Mouse (Mus musculus) liver, embryonic 15.5 days (tissue): ENCODE measurements around the gene Cdk4. TPM values are rescaled to one million over a fixed set of nuclear protein-coding genes. Genes with fewer than 3 reads are reported as not detected.

Experiments
- ATAC-seq: fragments of 200-750 bp; cut with Nextera tagmentation; 2 replicates; pipeline ENCODE4 v1.8.0; 2017; ENCODE audit warnings: moderate number of reproducible peaks, mild to moderate bottlenecking, moderate library complexity; ENCODE audit not compliant: insufficient read depth
- H3K27ac ChIP-seq: fragments of 300-500 bp; sonication (generic); replicated peaks from 2 replicates; pipeline ENCODE4 v1.5.1; 2015; ENCODE audit warnings: mild to moderate bottlenecking, inconsistent platforms
- H3K27me3 ChIP-seq: fragments of 300-500 bp; sonication (generic); 2 replicates; pipeline ENCODE4 v1.6.1; 2015; ENCODE audit warnings: mild to moderate bottlenecking, inconsistent platforms
- H3K36me3 ChIP-seq: fragments of 300-500 bp; sonication (generic); replicated peaks from 2 replicates; pipeline ENCODE4 v1.6.1; 2015; ENCODE audit warnings: moderate library complexity, mild to moderate bottlenecking, inconsistent platforms
- H3K4me1 ChIP-seq: fragments of 300-500 bp; sonication (generic); replicated peaks from 2 replicates; pipeline ENCODE4 v1.6.1; 2015; ENCODE audit warnings: inconsistent platforms
- H3K4me2 ChIP-seq: fragments of 300-500 bp; sonication (generic); 2 replicates; pipeline ENCODE4 v1.6.1; 2015; ENCODE audit warnings: moderate library complexity, mild to moderate bottlenecking, inconsistent platforms
- H3K4me3 ChIP-seq: fragments of 300-500 bp; sonication (generic); replicated peaks from 2 replicates; pipeline ENCODE4 v1.5.1; 2015; ENCODE audit warnings: mild to moderate bottlenecking, inconsistent platforms
- H3K9ac ChIP-seq: fragments of 300-500 bp; sonication (generic); 2 replicates; pipeline ENCODE4 v1.6.1; 2015; ENCODE audit warnings: moderate library complexity, mild to moderate bottlenecking, inconsistent platforms
- H3K9me3 ChIP-seq: fragments of 300-500 bp; sonication (generic); replicated peaks from 2 replicates; pipeline ENCODE4 v1.6.1; 2016; ENCODE audit warnings: inconsistent platforms
- WGBS: fragments of 180-500 bp; shearing (Covaris S2); methylation state at CpG from one replicate; pipeline ENCODE4 v1.1.7; 2015; ENCODE audit warnings: mixed read lengths; ENCODE audit not compliant: insufficient replicate concordance; 5-methylcytosine and 5-hydroxymethylcytosine counted together
- polyA plus RNA-seq: library from polyadenylated mRNA; unstranded; fragments of >200 nt; fragmentation: Nextera tagmentation; extraction: Ambion mirVana; gene quantifications from 2 replicates; pipeline ENCODE4 v1.2.1, GENCODE M21; 2015

Cdk4 gene
- polyA plus RNA-seq, 1 experiment from 2014 or later: 361 TPM

GRCm38 (mm10) chr10:127041774-127042338, 21.5 kb upstream of the Cdk4 start:
- Histone ChIP-seq H3K9me3 (no peaks in the 10 kb centered on the region), H3K36me3 (0 out of 2 replicates have a peak, but pooled peaks cover 4% of the 10 kb centered on the region), H3K27ac (no peak overlapping the region; the same call in 1 of the 2 replicates), H3K4me2 (peak overlapping the region; percentile 93), H3K4me1 (peaks cover 24% of the 10 kb centered on the region), H3K9ac (peak overlapping the region; percentile 54), H3K4me3 (peak overlapping the region; percentile 75), H3K27me3 (peaks cover 53% of the 10 kb centered on the region)
- under 1% methylated on average over 44 of the region's 44 CpGs for WGBS
- peak; percentile 72 for ATAC-seq

- no peaks in the 10 kb centered on the region for H3K9me3 ChIP-seq
- 0 out of 2 replicates have a peak, but pooled peaks cover 4% of the 10 kb centered on the region for H3K36me3 ChIP-seq
- peaks cover 24% of the 10 kb centered on the region for H3K4me1 ChIP-seq
- ATAC-seq: no peak
- 11% methylated on average over 5 of the region's 5 CpGs for WGBS
- peak overlapping the region; percentile 54; the same call in 1 of the 2 replicates for H3K9ac ChIP-seq
- H3K27me3 ChIP-seq: peaks cover 51% of the 10 kb centered on the region
- H3K4me3 ChIP-seq: peak overlapping the region; percentile 75
- peak overlapping the region; percentile 93 for H3K4me2 ChIP-seq
- no peak overlapping the region for H3K27ac ChIP-seq
Observed at GRCm38 (mm10) chr10:127042468-127043115, 20.7 kb upstream of the Cdk4 start.

DNA sequence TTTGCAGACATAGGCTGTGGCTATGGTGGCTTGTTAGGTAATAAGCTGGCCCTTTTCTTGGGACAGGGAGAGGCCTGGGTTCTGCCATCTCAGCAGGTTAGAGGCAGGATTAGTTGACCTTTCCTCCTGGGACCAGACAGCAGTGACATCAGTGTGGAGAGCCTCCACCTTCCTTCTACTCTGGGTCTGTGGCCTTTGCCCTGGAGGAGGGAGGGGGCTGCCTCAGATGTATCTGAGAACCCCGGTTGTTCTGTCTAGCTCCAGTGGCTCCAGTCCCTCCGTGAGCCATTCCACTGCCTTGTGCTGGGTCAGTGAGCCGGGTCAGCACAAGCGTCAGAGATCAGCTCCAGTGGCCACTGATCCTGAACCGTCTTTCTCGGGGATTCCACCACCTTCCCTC, 20.1 kb upstream of the Cdk4 start:
- ATAC-seq: no peak

GRCm38 (mm10) chr10:127047954-127048353, 15.4 kb upstream of the Cdk4 start, which contains the start of gene Cyp27b1:
TSS of gene Cyp27b1 (plus strand) at chr10:127048250.
- no peak for ATAC-seq
- H3K4me3 ChIP-seq: no peak within 1 kb of the TSS
- no peaks in the 10 kb centered on the region for H3K9me3 ChIP-seq
- peaks cover 11% of the 10 kb centered on the region for H3K4me1 ChIP-seq
- 24% methylated on average over 5 of the region's 5 CpGs for WGBS
- peaks cover 61% of the 10 kb centered on the region for H3K27me3 ChIP-seq
- H3K36me3 ChIP-seq: 0 out of 2 replicates have a peak, but pooled peaks cover 4% of the 10 kb centered on the region
- no peak within 1 kb of the TSS for H3K9ac ChIP-seq
- H3K27ac ChIP-seq: no peak within 1 kb of the TSS
- H3K4me2 ChIP-seq: peak within 1 kb of the TSS; percentile 10; the same call in 1 of the 2 replicates

More for the DNA sequence above, 20.1 kb upstream of the Cdk4 start:
- H3K27ac ChIP-seq: no peak overlapping the region
- 72% methylated on average over 6 of the region's 6 CpGs for WGBS
- H3K4me1 ChIP-seq: peaks cover 24% of the 10 kb centered on the region
- no peaks in the 10 kb centered on the region for H3K9me3 ChIP-seq
- no peak overlapping the region for H3K9ac ChIP-seq
- 0 out of 2 replicates have a peak, but pooled peaks cover 4% of the 10 kb centered on the region for H3K36me3 ChIP-seq
- H3K4me3 ChIP-seq: no peak overlapping the region
- H3K27me3 ChIP-seq: peaks cover 51% of the 10 kb centered on the region
- H3K4me2 ChIP-seq: peak overlapping the region; percentile 93

DNA sequence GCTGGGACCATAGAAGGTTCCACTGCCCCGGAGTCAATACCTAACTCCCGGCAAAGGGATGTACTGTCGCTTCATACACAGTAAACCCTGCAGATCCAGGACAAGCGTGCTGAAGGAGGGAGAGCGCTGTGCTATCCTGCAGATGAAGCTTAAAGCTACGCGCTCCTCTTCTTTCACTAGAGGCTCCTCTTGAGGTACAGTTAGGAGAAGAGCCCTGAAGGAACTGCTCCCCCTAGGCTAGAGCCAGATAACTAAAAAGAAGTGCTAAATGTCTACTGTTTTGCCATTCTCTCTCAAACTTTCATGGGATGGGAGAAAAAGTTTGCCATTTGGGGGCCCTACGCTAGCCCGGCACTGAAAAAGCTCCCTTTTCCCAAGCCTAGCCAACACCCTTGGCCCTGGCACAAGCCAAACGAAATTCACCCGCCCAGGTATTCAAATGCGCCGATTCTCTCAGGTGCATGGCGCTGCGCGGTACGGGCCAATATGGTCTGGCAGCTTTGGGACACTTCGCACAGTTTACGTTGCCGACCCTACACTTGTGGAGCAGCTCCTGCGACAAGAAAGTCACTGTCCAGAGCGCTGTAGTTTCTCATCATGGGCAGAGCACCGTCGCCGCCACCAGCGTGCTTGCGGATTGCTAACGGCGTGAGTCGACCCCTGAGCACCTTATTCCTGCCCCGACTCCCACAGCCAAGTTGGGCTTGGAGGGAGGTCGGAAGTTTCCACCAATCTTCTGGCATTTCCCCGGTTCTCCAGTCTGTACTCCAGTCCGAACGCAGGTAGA, 14.5 kb upstream of the Cdk4 start:
- Histone ChIP-seq H3K4me2 (peak overlapping the region; percentile 10; the same call in 1 of the 2 replicates), H3K9ac (no peak overlapping the region), H3K4me3 (no peak overlapping the region), H3K9me3 (no peaks in the 10 kb centered on the region), H3K27ac (no peak overlapping the region), H3K36me3 (no peaks in the 10 kb centered on the region), H3K4me1 (peaks cover 8% of the 10 kb centered on the region; the same call in 1 of the 2 replicates), H3K27me3 (peaks cover 70% of the 10 kb centered on the region)
- 4% methylated on average over 35 of the region's 35 CpGs for WGBS
- no peak for ATAC-seq

- peaks cover 8% of the 10 kb centered on the region; the same call in 1 of the 2 replicates for H3K4me1 ChIP-seq
- WGBS: 3% methylated on average over 29 of the region's 29 CpGs
- ATAC-seq: no peak
- H3K9ac ChIP-seq: no peak overlapping the region
- H3K9me3 ChIP-seq: no peaks in the 10 kb centered on the region
- no peak overlapping the region for H3K27ac ChIP-seq
- no peak overlapping the region for H3K4me3 ChIP-seq
- no peaks in the 10 kb centered on the region for H3K36me3 ChIP-seq
- peaks cover 77% of the 10 kb centered on the region for H3K27me3 ChIP-seq
- H3K4me2 ChIP-seq: peak overlapping the region; percentile 27; the same call in 1 of the 2 replicates
Observed at GRCm38 (mm10) chr10:127049395-127050118, 13.8 kb upstream of the Cdk4 start.

GRCm38 (mm10) chr10:127050119-127050474, 13.2 kb upstream of the Cdk4 start:
- Histone ChIP-seq H3K27ac (no peak overlapping the region), H3K9me3 (no peaks in the 10 kb centered on the region), H3K36me3 (no peaks in the 10 kb centered on the region), H3K9ac (no peak overlapping the region), H3K4me2 (no peak overlapping the region), H3K27me3 (peaks cover 83% of the 10 kb centered on the region), H3K4me1 (peaks cover 8% of the 10 kb centered on the region; the same call in 1 of the 2 replicates), H3K4me3 (no peak overlapping the region)
- no peak; the same call in 1 of the 2 replicates for ATAC-seq
- 11% methylated on average over 10 of the region's 10 CpGs for WGBS

DNA sequence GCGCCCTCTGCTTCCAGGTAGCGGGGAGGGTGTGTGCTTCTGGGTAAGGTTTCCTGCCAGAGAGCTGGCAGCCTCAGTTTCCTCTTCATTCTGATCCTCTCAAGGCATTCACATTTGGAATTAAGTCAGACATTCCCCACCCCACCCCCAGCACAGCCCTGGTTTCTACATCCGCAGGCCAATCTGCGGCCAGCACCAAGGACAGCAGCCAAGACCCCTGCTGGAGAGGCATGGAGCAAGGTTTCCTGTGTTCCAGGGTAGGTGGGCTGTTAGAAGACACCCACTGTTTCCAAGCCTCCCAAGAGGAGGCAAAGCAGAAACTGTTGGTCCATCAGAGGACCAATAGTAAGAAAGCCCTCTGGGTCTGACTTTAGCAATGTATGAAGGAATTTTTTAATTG, 8.7 kb upstream of the Cdk4 start:
- ATAC-seq: no peak
- peaks cover 15% of the 10 kb centered on the region for H3K4me1 ChIP-seq
- WGBS: 49% methylated on average over 4 of the region's 4 CpGs
- no peaks in the 10 kb centered on the region for H3K9me3 ChIP-seq
- H3K27ac ChIP-seq: no peak overlapping the region
- no peak overlapping the region for H3K4me3 ChIP-seq
- peaks cover 99% of the 10 kb centered on the region for H3K27me3 ChIP-seq
- no peaks in the 10 kb centered on the region for H3K36me3 ChIP-seq
- H3K9ac ChIP-seq: no peak overlapping the region
- no peak overlapping the region for H3K4me2 ChIP-seq

- H3K27me3 ChIP-seq: peaks cover 99% of the 10 kb centered on the region
- no peak overlapping the region for H3K27ac ChIP-seq
Observed at GRCm38 (mm10) chr10:127055406-127055805, 7.9 kb upstream of the Cdk4 start.

DNA sequence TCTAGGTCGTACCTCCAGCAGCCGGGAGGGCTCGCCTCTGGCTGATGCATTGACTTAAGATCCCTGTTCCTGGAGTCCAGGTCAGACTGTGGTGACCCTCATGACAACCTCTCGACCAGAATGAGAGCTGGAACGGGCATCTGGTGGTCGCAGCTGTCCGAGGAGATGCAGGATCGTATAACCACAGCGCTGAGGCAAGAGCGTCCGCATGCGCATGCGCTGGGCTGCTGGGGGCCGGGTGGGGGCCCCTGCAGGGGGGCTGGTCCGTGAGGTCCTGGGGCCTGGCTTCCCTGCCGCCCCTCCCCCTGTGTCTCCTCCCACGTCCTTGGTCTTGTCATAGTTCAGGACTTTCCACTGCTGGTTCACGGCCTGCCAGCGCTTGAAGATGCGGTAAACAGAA, 6.8 kb upstream of the Cdk4 start:
- Histone ChIP-seq H3K27ac (no peak overlapping the region), H3K4me3 (no peak overlapping the region), H3K4me2 (no peak overlapping the region), H3K4me1 (peaks cover 20% of the 10 kb centered on the region), H3K36me3 (no peaks in the 10 kb centered on the region), H3K9ac (no peak overlapping the region), H3K27me3 (peaks cover 99% of the 10 kb centered on the region), H3K9me3 (no peaks in the 10 kb centered on the region)
- ATAC-seq: no peak
- WGBS: 78% methylated on average over 20 of the region's 20 CpGs

More at GRCm38 (mm10) chr10:127055406-127055805, 7.9 kb upstream of the Cdk4 start:
- WGBS: 37% methylated on average over 8 of the region's 8 CpGs
- H3K36me3 ChIP-seq: no peaks in the 10 kb centered on the region
- H3K4me3 ChIP-seq: no peak overlapping the region
- no peak for ATAC-seq
- peaks cover 19% of the 10 kb centered on the region for H3K4me1 ChIP-seq
- no peak overlapping the region for H3K4me2 ChIP-seq
- no peak overlapping the region for H3K9ac ChIP-seq
- H3K9me3 ChIP-seq: no peaks in the 10 kb centered on the region
